Mouse (Mus musculus) thymus, adult 2 months (tissue): ENCODE data around the gene Rgma. TPM values are rescaled to one million over a fixed set of nuclear protein-coding genes. Genes with fewer than 3 reads are reported as not detected.

Experiments
- DNase-seq: peaks from one replicate; pipeline ENCODE4 v3.0.0; 2021
- H3K27ac ChIP-seq: fragments of 200-500 bp; 2 replicates; pipeline ENCODE4 v1.5.1; 2012; ENCODE audit warnings: low read length, control low read depth; ENCODE audit not compliant: control insufficient read depth, insufficient read depth
- H3K27me3 ChIP-seq: fragments of 200-500 bp; 2 replicates; pipeline ENCODE4 v1.6.1; 2012; ENCODE audit warnings: mild to moderate bottlenecking, low read length, moderate library complexity, mixed read lengths; ENCODE audit not compliant: control insufficient read depth, insufficient read depth
- H3K36me3 ChIP-seq: fragments of 200-500 bp; 2 replicates; pipeline ENCODE4 v1.6.1; 2012; ENCODE audit warnings: mild to moderate bottlenecking, low read length, moderate library complexity; ENCODE audit not compliant: control insufficient read depth, insufficient read depth
- H3K4me1 ChIP-seq: fragments of 200-500 bp; replicated peaks from 2 replicates; pipeline ENCODE4 v1.6.1; 2012; ENCODE audit warnings: low read length; ENCODE audit not compliant: control insufficient read depth, insufficient read depth
- H3K4me3 ChIP-seq: fragments of 200-500 bp; 2 replicates; pipeline ENCODE4 v1.5.1; 2012; ENCODE audit warnings: mild to moderate bottlenecking, low read length, control low read depth, moderate library complexity; ENCODE audit not compliant: control insufficient read depth, insufficient read depth
- CTCF ChIP-seq: fragments of 200-500 bp; IDR thresholded peaks from 2 replicates; pipeline ENCODE4 v1.5.1; 2012; ENCODE audit warnings: mild to moderate bottlenecking, control low read depth, low read length, moderate library complexity, borderline replicate concordance; ENCODE audit not compliant: control insufficient read depth, poor library complexity, insufficient read depth; ENCODE audit errors: extremely low read depth
- POLR2A ChIP-seq: fragments of 200-500 bp; IDR thresholded peaks from 2 replicates; pipeline ENCODE4 v1.6.1; 2012; ENCODE audit warnings: mild to moderate bottlenecking, low read length, control low read depth, moderate library complexity; ENCODE audit not compliant: control insufficient read depth, poor library complexity, insufficient read depth; ENCODE audit errors: extremely low read depth
- WGBS: fragments of 180-500 bp; shearing (Covaris S2); methylation state at CpG from one replicate; pipeline ENCODE4 v1.1.7; 2018; 5-methylcytosine and 5-hydroxymethylcytosine counted together
- polyA plus RNA-seq: library from polyadenylated mRNA; depleted of rRNA; stranded (reverse); fragments of >200 nt; gene quantifications from 2 replicates; pipeline ENCODE4 v1.2.3, GENCODE M21; 2012

The Rgma gene
- polyA plus RNA-seq, 1 experiment: 13.3 TPM

DNA sequence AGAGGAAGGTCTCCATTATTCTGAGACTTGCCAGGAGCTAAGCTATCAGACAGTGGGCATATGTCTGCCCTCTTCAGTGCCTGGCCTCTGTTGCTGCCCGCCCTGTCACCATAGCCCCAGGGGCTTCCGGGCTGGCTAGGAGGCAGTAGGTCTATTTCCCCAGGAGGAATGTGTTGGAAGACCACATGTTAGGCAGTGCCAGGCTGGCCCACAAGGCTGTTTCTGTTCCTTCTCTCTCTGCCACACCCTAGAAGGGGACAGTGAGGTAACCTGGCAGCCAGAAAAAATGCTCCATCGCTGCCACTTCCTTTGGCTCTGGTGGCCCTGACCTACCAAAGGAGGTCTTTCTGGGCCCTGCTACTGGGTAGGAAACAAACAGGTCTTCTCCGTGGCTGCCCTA is 36.7 kb downstream of the Rgma start:
- Histone ChIP-seq H3K4me3 (no peak overlapping the region), H3K27ac (no peak overlapping the region), H3K36me3 (no peaks in the 10 kb centered on the region), H3K27me3 (no peaks in the 10 kb centered on the region), H3K4me1 (no peaks in the 10 kb centered on the region)
- DNase-seq: no peak
- TF ChIP-seq POLR2A (no peak), CTCF (no peak)
- 80% methylated on average over 4 of the region's 4 CpGs for WGBS

- TF ChIP-seq POLR2A (no peak), CTCF (no peak)
- WGBS: 93% methylated on average over 7 of the region's 7 CpGs
- no peaks in the 10 kb centered on the region for H3K36me3 ChIP-seq
- no peak overlapping the region for H3K27ac ChIP-seq
- H3K27me3 ChIP-seq: no peaks in the 10 kb centered on the region
- H3K4me1 ChIP-seq: no peaks in the 10 kb centered on the region
- no peak overlapping the region for H3K4me3 ChIP-seq
- no peak for DNase-seq
These were observed 37.1 kb downstream of the Rgma start for GRCm38 (mm10) chr7:73412419-73412818.

GRCm38 (mm10) chr7:73414192-73414591 is 38.9 kb downstream of the Rgma start:
- WGBS: 89% methylated on average over 10 of the region's 14 CpGs
- Histone ChIP-seq H3K4me3 (no peak overlapping the region), H3K27ac (no peak overlapping the region), H3K4me1 (no peaks in the 10 kb centered on the region), H3K27me3 (no peaks in the 10 kb centered on the region), H3K36me3 (no peaks in the 10 kb centered on the region)
- TF ChIP-seq POLR2A: no peak
- no peak for TF ChIP-seq CTCF
- no peak for DNase-seq

DNA sequence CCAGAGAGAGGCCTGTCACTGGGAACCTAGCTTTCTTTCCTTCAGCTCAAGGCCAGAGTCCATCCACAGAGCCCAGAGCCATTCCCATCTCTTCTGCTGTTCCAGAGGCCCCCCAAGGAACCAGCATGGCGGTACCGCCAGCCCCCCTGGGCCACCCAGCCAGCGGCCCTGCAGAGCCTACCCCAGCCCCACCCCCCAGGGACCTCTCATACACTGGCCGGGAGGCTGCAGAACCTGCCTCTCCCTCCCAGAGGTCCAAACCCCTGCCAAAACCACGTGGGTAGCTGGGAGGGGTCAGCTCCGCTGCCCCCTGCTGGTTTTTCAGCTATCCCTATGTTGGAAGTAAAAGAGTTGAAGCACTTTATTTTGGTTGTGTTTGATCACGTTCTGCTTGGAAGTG is 44.1 kb downstream of the Rgma start:
- Histone ChIP-seq H3K4me3 (no peak overlapping the region), H3K36me3 (no peaks in the 10 kb centered on the region), H3K4me1 (no peaks in the 10 kb centered on the region), H3K27ac (no peak overlapping the region), H3K27me3 (no peaks in the 10 kb centered on the region)
- 61% methylated on average over 7 of the region's 7 CpGs for WGBS
- DNase-seq: no peak
- TF ChIP-seq CTCF (no peak), POLR2A (no peak)

GRCm38 (mm10) chr7:73420827-73421226 is 45.5 kb downstream of the Rgma start:
- Histone ChIP-seq H3K27me3 (no peaks in the 10 kb centered on the region), H3K4me1 (no peaks in the 10 kb centered on the region), H3K36me3 (no peaks in the 10 kb centered on the region), H3K27ac (no peak overlapping the region), H3K4me3 (no peak overlapping the region)
- no peak for DNase-seq
- no peak for TF ChIP-seq POLR2A
- 92% methylated on average over 5 of the region's 5 CpGs for WGBS

- Histone ChIP-seq H3K27ac (no peak overlapping the region), H3K4me1 (no peaks in the 10 kb centered on the region), H3K27me3 (no peaks in the 10 kb centered on the region), H3K36me3 (no peaks in the 10 kb centered on the region), H3K4me3 (no peak overlapping the region)
- TF ChIP-seq CTCF: no peak
- TF ChIP-seq POLR2A: no peak
- 82% methylated on average over 9 of the region's 9 CpGs for WGBS
- DNase-seq: no peak
These were observed 46.1 kb downstream of the Rgma start for GRCm38 (mm10) chr7:73421278-73422015.
